Mouse (Mus musculus) midbrain, embryonic 12.5 days (tissue): ENCODE measurements around the gene Drg2. TPM values are rescaled to one million over a fixed set of nuclear protein-coding genes. Genes with fewer than 3 reads are reported as not detected.

Source experiments
- polyA plus RNA-seq: library from polyadenylated mRNA; unstranded; fragments of >200 nt; fragmentation: Nextera tagmentation; extraction: Ambion mirVana; gene quantifications from 2 replicates; pipeline ENCODE4 v1.2.1, GENCODE M21; 2016

Drg2 gene
- polyA plus RNA-seq, 1 experiment from 2014 or later = 103 TPM

Other genes starting within 250 kb of the Drg2 start
- gene Srebf1, start 232.0 kb upstream of the Drg2 start, polyA plus RNA-seq = 46.8 and 56.8 TPM in 2 replicates
- gene Tom1l2, start 101.7 kb upstream of the Drg2 start, polyA plus RNA-seq = 33.3 and 37.3 TPM in 2 replicates
- gene Drc3, start 101.3 kb upstream of the Drg2 start, polyA plus RNA-seq = 2.5 and 2.7 TPM in 2 replicates
- gene Gid4, start 37.4 kb upstream of the Drg2 start, polyA plus RNA-seq = 32.4 and 36.1 TPM in 2 replicates
- 33.9 and 36.8 TPM in 2 replicates for gene Atpaf2, start 36.1 kb upstream of the Drg2 start, polyA plus RNA-seq
- 0.03 and 0.11 TPM in 2 replicates for gene Myo15, start 14.7 kb downstream of the Drg2 start, polyA plus RNA-seq
- 33.8 and 40.1 TPM in 2 replicates for gene Alkbh5, start 81.8 kb downstream of the Drg2 start, polyA plus RNA-seq
- gene Llgl1, start 245.1 kb downstream of the Drg2 start, polyA plus RNA-seq = 135 TPM in 2 replicates